Mouse (Mus musculus) layer of hippocampus, adult 11-12 months (tissue): ENCODE data around the gene Irgq.

Experiments used
- DNase-seq: peaks from one replicate; pipeline ENCODE4 v3.0.0; 2022; ENCODE audit warnings: low spot score

Irgq gene

DNA sequence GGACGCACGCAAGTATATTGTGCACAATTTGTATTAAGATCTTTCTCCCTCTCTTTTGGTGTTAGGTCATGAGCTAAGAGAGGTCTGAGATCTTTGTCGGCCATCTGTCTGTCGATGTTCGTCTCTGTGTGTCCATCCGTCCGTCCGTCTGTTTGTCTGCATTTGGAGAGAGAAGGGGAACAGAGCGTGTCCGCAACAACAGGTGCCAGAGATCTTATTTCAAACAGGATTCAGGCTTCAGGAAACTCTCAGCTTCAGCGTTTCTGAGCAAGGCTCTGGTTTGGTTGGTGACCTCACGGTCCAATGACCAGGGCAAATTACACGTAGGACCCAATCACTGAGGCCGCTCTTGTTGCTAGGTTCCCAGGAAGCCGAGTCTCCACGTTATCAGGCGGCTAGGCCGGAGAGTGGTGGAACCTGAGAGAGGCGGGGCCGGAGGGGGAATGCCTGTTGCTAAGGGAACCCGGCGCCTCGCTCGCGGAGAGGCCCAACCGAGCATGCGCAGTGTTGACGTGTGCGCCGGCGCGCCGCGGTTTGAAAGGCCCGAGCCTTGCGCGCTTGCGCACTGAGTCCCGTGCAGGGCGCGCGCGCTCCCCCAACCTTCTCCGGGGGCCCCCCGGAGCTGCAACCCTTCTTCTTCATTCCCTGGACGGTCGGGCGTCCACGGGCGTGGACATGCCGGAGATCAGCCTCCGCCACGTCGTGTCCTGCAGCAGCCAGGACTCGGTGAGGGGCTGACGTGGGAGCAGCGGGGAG lies 16.3 kb downstream of the Irgq start:
- DNase-seq = peak; percentile 99

DNA sequence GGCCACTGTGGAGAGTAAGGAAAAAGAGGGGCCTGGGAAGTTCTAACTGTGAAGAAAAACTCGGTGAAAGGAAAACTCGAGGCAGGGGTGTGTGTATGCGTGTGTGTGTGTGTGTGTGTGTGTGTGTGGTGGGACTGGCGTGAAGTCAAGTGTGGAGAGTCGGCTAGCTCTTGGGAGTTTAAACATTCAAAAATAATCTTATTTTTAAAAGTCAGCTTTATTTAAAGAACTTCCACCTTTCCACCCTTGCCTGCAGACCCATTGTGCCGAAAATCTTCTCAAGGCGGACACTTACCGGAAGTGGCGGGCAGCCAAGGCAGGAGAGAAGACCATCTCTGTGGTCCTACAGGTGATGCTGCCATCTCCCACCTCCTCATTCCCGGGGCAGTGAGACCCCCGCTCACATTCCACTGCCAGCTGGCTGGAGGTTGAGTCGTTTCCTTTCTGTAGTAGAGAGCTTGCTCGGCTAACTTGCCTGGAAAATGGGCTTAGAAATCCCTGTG lies 17.1 kb downstream of the Irgq start:
- DNase-seq = no peak

DNA sequence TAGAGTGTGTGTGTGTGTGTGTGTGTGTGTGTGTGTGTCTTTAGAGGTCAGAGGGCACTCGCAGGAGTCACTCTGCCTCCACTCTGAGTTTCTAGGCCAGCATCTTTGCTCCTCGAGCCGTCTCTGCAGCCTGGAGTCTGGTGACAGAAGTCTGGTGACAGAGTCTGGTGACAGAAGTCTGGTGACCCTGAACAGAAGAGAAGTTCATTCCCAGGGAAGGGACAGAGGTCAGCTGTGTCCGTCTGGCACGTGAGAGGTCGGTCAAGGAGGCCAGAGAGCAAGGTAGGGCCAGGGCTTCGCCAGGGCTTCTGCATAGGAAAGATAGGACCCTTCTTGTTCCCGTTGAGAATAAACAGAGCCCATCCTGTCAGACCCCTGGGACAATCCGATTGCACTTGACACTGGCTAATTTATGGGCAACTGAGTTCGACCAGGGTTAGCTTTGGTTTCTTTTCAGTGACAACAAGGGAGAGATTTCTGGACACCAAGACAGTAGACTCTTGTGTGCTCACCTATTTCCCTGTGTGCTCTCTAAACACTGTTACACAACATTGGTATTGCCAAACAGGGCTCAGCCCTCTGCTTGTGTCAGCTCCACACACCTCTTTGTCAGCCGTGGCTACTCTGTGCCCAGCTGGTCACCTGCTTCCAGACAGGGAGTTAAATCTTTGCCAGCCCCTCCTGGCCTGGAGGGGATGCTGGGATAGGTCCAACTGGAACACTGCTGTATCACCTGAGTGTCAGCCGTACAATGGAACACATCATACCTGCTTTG lies 21.7 kb downstream of the Irgq start:
- DNase-seq = no peak

DNA sequence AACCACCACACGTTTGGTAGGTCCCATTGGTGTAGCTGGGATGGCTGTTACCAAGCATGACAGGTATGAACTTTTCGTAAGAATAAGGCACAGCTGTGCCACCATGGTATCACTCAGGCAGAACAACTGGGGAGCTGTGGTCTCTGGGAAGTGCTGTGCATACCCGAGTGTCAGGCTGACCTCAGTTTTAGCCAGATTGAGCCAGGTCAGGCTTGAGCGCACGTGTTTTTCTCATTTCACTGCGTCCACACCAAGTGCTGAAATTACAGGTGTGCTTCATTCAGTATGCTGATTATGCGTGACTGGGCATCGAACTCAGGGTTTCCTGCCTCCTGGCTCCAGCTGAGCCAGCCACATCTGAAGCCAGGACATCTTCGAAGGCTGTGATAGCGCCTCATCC lies 25.3 kb downstream of the Irgq start:
- DNase-seq = no peak

DNA sequence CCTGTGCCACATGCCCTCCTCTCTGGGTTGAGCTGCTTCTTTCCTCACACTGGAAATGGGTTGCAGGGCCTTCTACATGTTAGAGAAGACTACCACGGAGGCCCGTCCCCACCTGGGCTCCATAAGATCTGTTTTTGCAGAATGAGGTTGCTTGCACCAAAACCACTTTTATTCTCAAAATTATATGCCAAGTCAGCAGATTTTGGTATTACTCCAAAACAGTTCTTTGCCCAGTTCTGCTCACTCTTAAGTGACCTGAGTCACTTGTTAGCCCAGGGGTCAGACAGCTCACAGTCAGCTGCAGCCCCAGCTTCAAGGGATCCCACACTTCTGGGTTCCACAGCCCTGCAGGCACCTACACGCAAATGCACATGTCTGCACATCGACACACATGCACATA lies 31.0 kb downstream of the Irgq start:
- no peak for DNase-seq

DNA sequence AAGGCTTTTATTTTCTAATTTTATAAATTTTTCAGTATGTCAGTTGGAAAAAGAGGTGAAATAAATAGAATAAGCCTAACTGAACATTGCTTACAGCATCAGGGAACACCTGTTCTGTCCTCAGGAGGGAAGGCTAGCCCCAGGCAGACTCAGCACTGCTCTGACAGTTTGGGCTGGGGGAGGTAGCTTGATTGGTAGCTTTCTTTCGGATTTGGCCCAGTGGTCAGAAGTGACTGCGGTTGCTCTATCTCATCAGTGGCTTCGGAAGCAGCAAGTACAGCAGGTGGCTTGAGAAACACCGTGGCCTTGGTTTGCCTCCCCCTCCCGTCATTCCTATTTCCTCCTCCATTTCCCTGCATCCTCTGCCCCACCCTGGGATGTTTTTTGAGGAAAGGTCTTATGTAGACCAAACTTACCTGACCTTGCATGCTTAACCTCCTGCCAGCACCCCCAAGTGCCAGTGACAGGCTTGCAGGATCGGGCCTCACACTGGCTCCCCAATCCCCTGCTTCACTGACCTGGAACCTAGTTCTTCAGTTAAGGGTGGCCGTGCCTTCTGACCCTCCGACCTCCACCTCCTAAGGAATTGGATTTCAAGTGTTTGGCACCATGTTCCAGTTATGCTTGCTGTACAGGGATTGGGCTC lies 32.8 kb downstream of the Irgq start:
- DNase-seq = no peak

DNA sequence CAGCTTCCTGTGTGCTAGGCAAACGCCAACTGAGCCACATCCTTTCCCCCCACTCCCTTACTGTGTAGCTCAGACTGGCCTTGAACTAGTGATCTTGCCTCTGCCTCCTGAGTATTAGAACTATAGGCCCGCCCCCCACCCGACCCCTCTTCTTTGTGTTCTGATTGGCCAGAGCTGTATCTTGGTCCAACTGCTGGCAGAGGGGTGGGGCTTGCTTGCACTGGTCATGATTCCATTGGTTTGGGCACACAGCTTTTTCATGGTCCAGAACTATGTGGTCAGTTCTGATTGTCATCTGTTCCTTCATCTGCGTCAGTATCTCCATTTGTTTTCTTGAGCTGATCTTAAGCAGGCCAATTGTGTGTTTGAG lies 33.3 kb downstream of the Irgq start:
- DNase-seq = no peak

DNA sequence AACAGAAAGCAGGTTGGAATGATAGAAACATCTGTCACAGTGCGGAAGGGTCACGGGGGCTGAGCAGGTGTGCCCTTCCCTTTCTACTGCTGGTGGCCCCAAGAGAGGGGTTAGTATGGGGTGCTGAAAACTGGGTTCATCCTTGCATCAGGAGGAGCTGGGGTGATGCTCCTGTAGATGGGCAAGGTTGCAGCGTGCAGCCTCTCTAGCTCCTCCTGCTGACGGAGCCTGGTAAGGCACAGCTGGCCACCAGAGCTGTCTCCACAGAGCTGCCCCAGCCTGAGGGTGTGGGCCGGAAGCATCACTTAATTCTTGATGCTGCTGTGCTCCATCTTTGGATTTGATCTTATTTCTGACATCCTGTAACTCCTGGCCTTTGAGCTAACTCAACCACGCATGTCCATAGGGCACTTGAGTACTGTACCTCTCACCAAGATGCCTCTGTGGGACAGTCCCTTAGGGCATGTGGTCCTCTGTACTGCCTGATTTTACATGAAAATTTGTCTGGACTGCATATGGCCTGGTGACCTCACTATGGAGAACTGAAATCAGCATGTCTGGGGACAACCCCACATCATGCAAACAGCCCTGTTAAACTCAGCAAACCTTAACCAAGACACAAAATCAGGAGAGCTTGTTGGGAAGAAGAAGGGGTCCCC lies 34.2 kb downstream of the Irgq start:
- DNase-seq = peak; percentile 67

DNA sequence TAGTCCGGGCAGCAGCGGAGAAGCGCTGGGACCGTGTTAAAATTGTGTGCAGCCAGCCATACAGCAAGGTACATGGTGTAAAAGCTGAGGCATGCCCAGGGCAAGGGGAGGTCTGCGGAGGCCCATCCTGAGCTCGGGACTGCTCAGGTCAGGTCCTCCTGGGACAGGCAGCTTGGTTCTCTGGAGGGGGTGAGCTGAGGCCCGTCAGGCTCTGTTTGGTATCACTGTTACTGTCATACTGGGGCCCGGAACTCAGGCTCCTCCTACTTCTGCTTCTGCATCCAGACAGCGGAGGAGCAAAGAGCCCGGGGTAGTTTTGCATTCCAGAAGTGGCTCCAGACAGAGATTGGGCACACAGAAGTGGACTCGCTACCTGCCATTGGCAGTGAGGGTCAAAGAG lies 35.1 kb downstream of the Irgq start:
- no peak for DNase-seq

DNA sequence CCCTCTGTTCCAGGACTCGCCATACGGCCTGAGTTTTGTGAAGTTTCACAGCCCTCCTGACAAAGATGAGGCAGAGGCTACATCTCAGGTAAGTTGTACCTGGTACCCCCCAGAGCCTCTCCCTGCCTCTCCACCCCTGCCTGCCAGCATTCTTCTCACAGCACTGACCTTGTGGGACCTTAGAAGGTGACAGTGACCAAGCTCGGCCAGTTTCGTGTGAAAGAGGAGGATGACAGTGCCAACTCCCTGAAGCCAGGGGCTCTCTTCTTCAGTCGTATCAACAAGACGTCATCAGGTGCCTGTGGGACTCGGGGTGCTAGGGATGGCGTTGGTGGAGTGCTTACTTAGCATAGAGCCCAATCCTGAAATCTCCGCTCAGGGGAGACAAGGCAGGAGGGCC lies 35.7 kb downstream of the Irgq start:
- DNase-seq = no peak

DNA sequence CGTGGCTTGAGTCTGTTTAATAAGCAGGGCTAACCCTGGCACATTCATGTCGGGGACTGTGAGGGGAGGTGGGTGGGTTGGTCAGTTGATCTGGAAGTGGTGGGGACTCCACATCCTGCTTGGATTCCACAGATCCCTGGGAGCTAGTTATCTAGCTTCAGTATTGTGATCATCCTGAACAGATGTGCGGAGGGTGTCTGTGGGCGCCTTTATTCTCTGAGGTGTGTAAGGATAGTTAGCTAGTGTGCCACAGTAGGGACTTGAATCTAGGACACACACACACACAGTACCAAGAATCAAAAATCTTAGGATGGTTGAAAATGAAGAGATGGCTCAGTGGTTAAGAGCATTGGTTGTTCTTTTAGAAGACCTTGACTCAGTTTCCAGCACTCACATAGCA lies 38.0 kb downstream of the Irgq start:
- DNase-seq = no peak

DNA sequence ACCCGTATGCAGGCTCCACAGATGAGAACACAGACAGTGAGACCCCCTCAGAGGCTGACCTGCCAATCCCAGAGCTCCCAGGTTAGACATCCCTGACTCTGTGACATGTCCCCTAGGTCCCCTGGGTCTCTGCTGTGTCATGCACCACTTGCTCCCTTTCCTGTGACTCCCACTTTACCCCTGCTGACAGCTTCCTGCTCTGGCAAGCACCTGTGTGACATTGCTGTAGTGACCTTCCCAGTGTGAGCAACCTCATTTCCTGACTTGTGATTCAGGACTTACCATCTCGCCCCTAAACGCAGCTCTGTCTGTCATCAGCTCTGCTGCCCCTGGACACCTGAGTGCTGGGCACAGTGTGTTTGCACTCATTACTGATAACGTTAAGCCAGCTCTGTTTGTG lies 40.6 kb downstream of the Irgq start:
- DNase-seq = no peak

DNA sequence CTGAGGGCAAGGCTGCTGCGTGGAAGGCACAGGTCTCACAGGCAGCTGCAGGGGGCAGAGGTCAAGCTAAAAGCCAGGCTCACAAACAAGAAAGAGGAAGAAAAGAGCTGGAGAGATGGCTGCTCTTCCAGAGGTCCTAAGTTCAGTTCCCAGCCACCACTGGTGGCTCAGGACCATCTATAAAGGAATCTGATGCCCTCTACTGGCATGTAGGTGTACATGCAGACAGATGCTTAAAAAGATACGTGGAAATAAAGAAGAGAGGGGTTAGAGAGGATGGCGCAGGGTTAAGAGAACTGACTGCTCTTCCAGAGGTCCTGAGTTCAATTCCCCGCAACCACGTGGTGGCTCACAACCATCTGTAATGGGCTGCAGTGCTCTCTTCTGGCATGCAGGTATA lies 42.0 kb downstream of the Irgq start:
- no peak for DNase-seq

DNA sequence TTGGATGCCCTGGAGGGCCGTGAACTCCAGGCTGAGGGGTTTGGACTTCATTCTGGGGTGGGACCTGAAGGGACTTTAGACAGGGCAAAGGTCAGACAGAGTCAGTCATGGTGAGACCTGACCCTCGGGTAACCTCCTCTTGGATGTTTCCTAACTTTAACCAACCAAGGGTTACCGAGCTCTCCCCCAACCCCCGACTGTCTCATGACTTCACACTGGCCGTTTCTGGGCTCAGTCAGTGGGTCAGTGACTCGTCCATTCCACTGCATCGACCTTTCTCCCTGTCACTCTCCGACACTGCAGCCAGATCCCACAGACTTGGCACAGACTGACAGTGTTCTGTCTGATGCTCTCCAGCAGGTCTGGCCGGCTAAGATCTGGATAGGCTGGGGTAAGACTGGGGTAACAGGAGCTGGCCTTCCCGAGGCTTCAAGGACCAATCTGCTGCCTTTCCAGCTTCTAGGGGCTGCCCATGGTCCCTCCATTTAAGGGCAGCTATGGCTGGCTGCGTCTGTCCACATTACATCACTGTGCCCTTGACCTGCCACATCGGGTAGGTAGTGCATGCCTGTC lies 43.8 kb downstream of the Irgq start:
- no peak for DNase-seq

DNA sequence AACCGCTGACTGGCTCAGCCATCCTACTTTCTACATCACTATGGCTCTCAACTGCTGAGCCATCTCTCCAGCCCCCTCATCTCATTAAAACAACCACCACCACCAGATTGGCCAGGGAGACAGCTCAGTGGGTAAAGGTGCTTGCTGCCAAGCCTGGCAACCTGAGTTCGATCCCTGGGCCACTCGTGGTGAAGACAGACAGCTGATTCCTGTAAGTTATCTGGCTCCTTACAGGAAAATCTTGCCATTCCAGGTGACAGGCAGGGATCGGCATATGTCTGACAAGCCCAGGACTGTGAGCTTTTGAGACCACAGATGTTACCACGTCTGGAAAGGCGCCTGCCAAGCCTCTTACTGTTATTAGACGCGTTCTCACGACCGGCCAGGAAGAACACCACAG lies 47.3 kb downstream of the Irgq start:
- DNase-seq = no peak

DNA sequence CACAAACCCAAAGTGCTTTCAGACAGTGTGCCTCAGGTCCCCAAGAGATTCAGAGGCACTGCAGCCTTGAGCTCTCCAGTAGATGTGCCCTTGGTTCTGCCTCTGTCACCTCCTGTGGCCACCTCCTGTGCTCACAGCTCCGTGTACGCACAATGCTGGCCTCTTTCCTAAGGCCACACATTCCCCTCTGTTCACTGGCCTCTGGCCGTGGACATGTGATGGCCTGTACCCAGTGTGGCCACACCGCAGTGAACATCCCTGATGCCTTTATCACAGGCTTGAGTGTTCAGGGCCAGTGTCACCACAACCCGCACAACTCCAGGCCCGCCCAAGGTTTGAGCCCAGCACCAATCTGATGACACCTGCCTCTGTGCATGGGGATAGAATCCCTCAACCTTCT lies 54.4 kb downstream of the Irgq start:
- DNase-seq = no peak

DNA sequence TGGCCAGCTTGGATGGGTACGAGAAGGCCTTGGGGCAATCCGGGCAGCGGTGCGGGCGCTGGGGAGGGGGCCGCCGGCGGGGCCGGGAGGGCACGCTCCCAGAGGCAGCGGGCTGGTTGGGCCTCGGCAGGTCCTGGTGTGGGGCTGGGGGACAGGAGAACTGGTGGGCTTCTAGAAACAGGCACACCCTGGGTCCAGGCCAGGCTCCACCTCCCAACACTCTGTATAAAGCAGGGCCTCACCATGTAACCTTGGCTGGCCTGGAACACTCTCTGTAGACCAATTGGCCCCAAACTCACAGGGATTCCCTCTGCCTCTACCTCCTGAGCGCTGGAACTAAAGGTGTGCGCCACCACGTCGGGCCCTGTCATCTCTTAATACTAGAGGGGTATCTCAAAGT lies 55.5 kb downstream of the Irgq start:
- DNase-seq = no peak

DNA sequence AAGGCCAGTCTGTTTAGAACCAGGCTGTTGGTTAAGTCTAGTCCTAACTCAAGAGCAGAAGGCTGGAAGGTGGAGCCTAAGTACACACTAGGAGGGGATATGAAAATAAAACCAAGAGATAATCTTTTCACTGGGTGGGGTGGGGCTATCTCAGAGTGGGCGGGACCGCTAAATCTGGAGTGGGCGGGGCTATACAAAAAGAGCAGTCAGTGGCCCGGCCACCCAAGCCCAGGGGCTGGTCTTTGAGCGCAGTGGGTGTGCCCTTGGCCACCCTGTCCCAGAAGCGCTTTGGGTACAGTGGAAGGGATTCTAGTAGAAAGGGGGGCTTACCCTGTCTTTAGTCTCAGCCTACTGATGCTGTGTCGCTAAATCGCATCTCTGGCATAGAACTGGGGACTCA lies 56.3 kb downstream of the Irgq start:
- DNase-seq = no peak

DNA sequence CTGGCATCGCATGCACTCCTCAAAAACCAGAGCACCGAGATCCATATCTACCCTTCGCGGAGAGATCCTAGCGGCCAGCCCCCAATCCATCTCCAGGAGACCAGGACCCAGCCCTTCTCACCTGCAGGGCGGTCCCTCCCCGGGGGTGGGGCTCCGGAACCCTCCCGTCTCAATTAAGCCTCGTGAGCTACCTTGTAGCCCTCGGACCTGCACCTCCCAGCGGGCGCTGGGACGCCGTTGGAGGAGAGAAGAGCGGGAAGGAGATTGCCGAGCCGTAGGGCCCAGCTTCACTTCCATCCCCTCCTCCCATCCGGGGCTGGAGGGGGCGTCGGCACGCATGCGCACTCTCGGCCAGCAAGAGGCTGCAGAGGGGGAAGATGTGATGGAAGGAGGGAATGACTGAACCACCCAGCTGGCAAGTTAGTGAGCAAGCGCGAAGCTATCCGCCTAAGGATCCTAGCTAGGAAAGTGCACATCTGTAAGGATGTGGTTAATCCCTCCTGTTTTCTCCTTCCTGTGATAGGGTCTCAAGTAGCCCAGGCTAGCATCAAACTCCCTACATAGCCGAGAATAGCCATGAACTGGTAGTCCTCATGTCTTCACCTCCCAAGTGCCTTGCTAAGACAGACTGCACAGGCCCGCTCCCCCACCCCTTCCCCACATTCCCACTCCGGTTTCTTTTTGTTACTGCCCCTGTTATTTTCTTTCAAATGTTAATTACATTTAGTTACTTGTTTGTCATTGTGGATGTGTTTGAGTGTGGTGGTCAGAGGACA lies 57.0 kb downstream of the Irgq start, which contains the start of the genes Ethe1 and Zfp575:
TSS of gene Ethe1 (plus strand) at position 214 of the 776 bp plus-strand sequence.
TSS of gene Zfp575 (minus strand) at position 312 of the 776 bp plus-strand sequence.
- peak; percentile 76 for DNase-seq
